In the genomic region with DNA sequence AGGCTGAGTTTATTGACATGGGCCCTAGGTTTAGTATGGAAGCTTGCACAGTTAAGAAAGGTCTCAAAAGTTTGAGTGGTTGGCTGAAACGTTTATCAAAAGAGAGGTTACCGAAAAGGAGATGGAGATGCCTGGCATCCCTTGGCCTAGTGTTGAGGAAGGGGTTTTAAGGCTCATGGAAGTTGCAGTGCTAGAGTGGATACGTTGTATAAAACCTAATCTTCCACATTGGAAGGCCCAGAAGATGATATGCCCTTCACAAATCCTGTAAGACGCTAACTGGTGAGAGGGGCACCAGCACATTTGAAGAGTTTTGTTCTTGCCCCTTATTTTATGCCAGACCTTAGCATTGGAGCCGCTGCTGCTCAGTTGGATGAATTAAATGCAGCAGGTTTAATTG, we compare ENCODE assay signal across 28 mouse cellular contexts.
"Had no signal": no experiment of that assay in that cellular context is flagged by ENCODE, and none has a peak within 500 bp of the region (broad histone marks: within the 10 kb centered on the region; RNA-seq: fewer than 3 reads in every experiment).

No protein-coding gene starts in this region.

- H3K36me3 ChIP-seq: embryonic facial prominence, embryonic 10.5 days; embryonic facial prominence, embryonic 12.5 days; embryonic facial prominence, embryonic 13.5 days; embryonic facial prominence, embryonic 15.5 days; forebrain, embryonic 10.5 days; forebrain, embryonic 12.5 days; forebrain, embryonic 15.5 days had no signal

- H3K4me2 ChIP-seq: embryonic facial prominence, embryonic 12.5 days; embryonic facial prominence, embryonic 13.5 days; embryonic facial prominence, embryonic 15.5 days; forebrain, embryonic 12.5 days; forebrain, embryonic 13.5 days; forebrain, embryonic 15.5 days had no signal

- ATAC-seq: forebrain, embryonic 13.5 days; forebrain, embryonic 14.5 days; forebrain, embryonic 15.5 days; forebrain, embryonic 16.5 days; forebrain, postnatal 0 days had no signal

- H3K4me1 ChIP-seq: embryonic facial prominence, embryonic 15.5 days; forebrain, embryonic 10.5 days; forebrain, embryonic 12.5 days; forebrain, embryonic 13.5 days; forebrain, embryonic 15.5 days had no signal

- H3K27me3 ChIP-seq: embryonic facial prominence, embryonic 12.5 days; embryonic facial prominence, embryonic 13.5 days; embryonic facial prominence, embryonic 15.5 days; forebrain, embryonic 12.5 days; forebrain, embryonic 13.5 days; forebrain, embryonic 15.5 days had no signal

- H3K4me3 ChIP-seq: embryonic facial prominence, embryonic 10.5 days; embryonic facial prominence, embryonic 12.5 days; embryonic facial prominence, embryonic 13.5 days; embryonic facial prominence, embryonic 15.5 days; erythroblast, embryonic 14.5 days; forebrain, embryonic 10.5 days; forebrain, embryonic 12.5 days; forebrain, embryonic 13.5 days; forebrain, embryonic 15.5 days; gastrocnemius, adult 2 months; heart, adult 2 months had no signal

- H3K9me3 ChIP-seq: embryonic facial prominence, embryonic 10.5 days; embryonic facial prominence, embryonic 12.5 days; embryonic facial prominence, embryonic 13.5 days; embryonic facial prominence, embryonic 15.5 days; forebrain, embryonic 10.5 days; forebrain, embryonic 12.5 days; forebrain, embryonic 13.5 days; forebrain, embryonic 15.5 days had no signal

- H3K9ac ChIP-seq: embryonic facial prominence, embryonic 12.5 days; embryonic facial prominence, embryonic 13.5 days; embryonic facial prominence, embryonic 15.5 days; forebrain, embryonic 12.5 days; forebrain, embryonic 13.5 days; forebrain, embryonic 15.5 days; forebrain, postnatal 0 days had no signal

- DNase-seq: cerebellum, adult 2 months; cerebellum, adult 8-10 months; cerebellum, adult 9-10 months; cerebellum, adult 9-11 months; cerebellum, postnatal 10 days; cerebellum, postnatal 14 days; cerebellum, postnatal 25 days; cerebellum, postnatal 36 days; embryo, embryonic 11 days; forebrain, postnatal 0 days; gastrocnemius, adult 2 months; gastrocnemius, postnatal 10 days; gastrocnemius, postnatal 14 days; gastrocnemius, postnatal 25 days; gastrocnemius, postnatal 36 days; heart, adult 18-20 months; heart, adult 2 months had no signal

- H3K27ac ChIP-seq: embryonic facial prominence, embryonic 10.5 days; embryonic facial prominence, embryonic 12.5 days; embryonic facial prominence, embryonic 13.5 days; embryonic facial prominence, embryonic 15.5 days; forebrain, embryonic 10.5 days; forebrain, embryonic 12.5 days; forebrain, embryonic 13.5 days; forebrain, embryonic 15.5 days; gastrocnemius, adult 2 months; heart, adult 2 months had no signal
